Mouse (Mus musculus) embryonic fibroblast, embryonic 13.5 days (primary cell): ENCODE results near the gene Erbb4.

ENCODE experiments used
- CTCF ChIP-seq: IDR thresholded peaks from 2 replicates; pipeline ENCODE4 v1.5.1; 2011; ENCODE audit warnings: mild to moderate bottlenecking, control low read depth, low read length, moderate library complexity, borderline replicate concordance; ENCODE audit not compliant: insufficient read depth
- POLR2A ChIP-seq: IDR thresholded peaks from 2 replicates; pipeline ENCODE4 v1.6.1; 2011; ENCODE audit warnings: low read depth, mild to moderate bottlenecking, control low read depth, low read length, moderate library complexity

- TF ChIP-seq CTCF, result no peak
- TF ChIP-seq POLR2A, result no peak
Observed at GRCm38 (mm10) chr1:68049856-68050255, 1058.0 kb downstream of the Erbb4 start.
